Mouse (Mus musculus) ES-E14 (cell line): ENCODE data around the gene Cdk4. TPM values are rescaled to one million over a fixed set of nuclear protein-coding genes. Genes with fewer than 3 reads are reported as not detected.
A peak's percentile ranks its signal among the peaks of the same experiment; 100 is the strongest.

ENCODE experiments used
- DNase-seq: peaks from one replicate; pipeline ENCODE4 v3.0.0-alpha.2; 2013; ENCODE audit warnings: low read depth, low spot score
- H3K27ac ChIP-seq: 2 replicates; pipeline ENCODE4 v1.5.1; 2012; ENCODE audit warnings: low read depth, mild to moderate bottlenecking, low read length, moderate library complexity, mixed read lengths; ENCODE audit not compliant: poor library complexity, insufficient read depth, severe bottlenecking
- H3K36me3 ChIP-seq: 2 replicates; pipeline ENCODE4 v1.6.1; 2012; ENCODE audit warnings: mild to moderate bottlenecking, low read length, moderate library complexity, mixed read lengths; ENCODE audit not compliant: control insufficient read depth, poor library complexity, insufficient read depth, severe bottlenecking
- H3K4me1 ChIP-seq, 2 experiments: fragments of 150-350 bp in 1 of 2; sonication (generic) in 1 of 2; 2 replicates each; pipeline ENCODE4 v1.6.1; 2012; ENCODE audit warnings: low read length in 2 of 2, mild to moderate bottlenecking in 1 of 2, mixed read lengths in 1 of 2; ENCODE audit not compliant: control insufficient read depth in 2 of 2, insufficient read depth in 2 of 2, poor library complexity in 1 of 2
- H3K4me3 ChIP-seq, 2 experiments: fragments of 150-350 bp in 1 of 2; sonication (generic) in 1 of 2; 2 replicates each; pipeline ENCODE4 v1.5.1; 2012; ENCODE audit warnings: low read length in 2 of 2, low read depth in 1 of 2, mild to moderate bottlenecking in 1 of 2, mixed read lengths in 1 of 2; ENCODE audit not compliant: insufficient read depth in 1 of 2, poor library complexity in 1 of 2, severe bottlenecking in 1 of 2
- H3K9ac ChIP-seq: 2 replicates; pipeline ENCODE4 v1.6.1; 2012; ENCODE audit warnings: low read depth, mild to moderate bottlenecking, low read length, mixed read lengths; ENCODE audit not compliant: poor library complexity, insufficient read depth, severe bottlenecking
- H3K9me3 ChIP-seq: fragments of 150-350 bp; sonication (generic); 2 replicates; pipeline ENCODE4 v1.6.1; 2012; ENCODE audit warnings: low read depth, mild to moderate bottlenecking, low read length; ENCODE audit not compliant: control insufficient read depth, insufficient read depth
- CHD2 ChIP-seq: IDR thresholded peaks from 2 replicates; pipeline ENCODE4 v1.6.1; 2014; ENCODE audit warnings: mild to moderate bottlenecking, low read depth, low read length, inconsistent platforms
- HCFC1 ChIP-seq: IDR thresholded peaks from 2 replicates; pipeline ENCODE4 v1.6.1; 2012; ENCODE audit warnings: low read length, inconsistent platforms, borderline replicate concordance; ENCODE audit not compliant: insufficient read depth
- MAFK ChIP-seq: IDR thresholded peaks from 2 replicates; pipeline ENCODE4 v1.6.1; 2014; ENCODE audit warnings: mild to moderate bottlenecking, low read depth, low read length, inconsistent platforms; ENCODE audit not compliant: insufficient read depth
- ZC3H11A ChIP-seq: IDR thresholded peaks from 2 replicates; pipeline ENCODE4 v1.6.1; 2012; ENCODE audit warnings: low read depth, mild to moderate bottlenecking, inconsistent platforms, low read length, borderline replicate concordance
- ZNF384 ChIP-seq: IDR thresholded peaks from 2 replicates; pipeline ENCODE4 v1.6.1; 2012; ENCODE audit warnings: low read depth, low read length, inconsistent platforms
- in situ Hi-C, 2 experiments: fragments of 600-800 bp; cut with MboI; formaldehyde crosslinking; loops; one replicate each; pipeline ENCODE4 v1.15.1; 2025; ENCODE audit warnings: low sequenced_read_pairs in 2 of 2, inconsistent platforms in 1 of 2; ENCODE audit not compliant: unreplicated experiment in 2 of 2
- total RNA-seq: library from RNA; depleted of rRNA; stranded (reverse); fragments of 300-350 nt; gene quantifications from 2 replicates; pipeline ENCODE4 v1.2.3, GENCODE M21; 2012

Gene Cdk4
- total RNA-seq, 1 experiment, result 522 TPM

- Histone ChIP-seq H3K27ac (no peak overlapping the region), H3K36me3 (no peaks in the 10 kb centered on the region), H3K4me1 (peaks cover 0 to 13% of the 10 kb centered on the region in 2 experiments; a peak in 2 of 4 replicates), H3K9ac (no peak overlapping the region), H3K4me3 (peak overlapping the region; percentile 32 to 55; a peak in 2 of 4 replicates), H3K9me3 (no peaks in the 10 kb centered on the region)
- in situ Hi-C loops, result no loop called here
- DNase-seq, result no peak
- TF ChIP-seq ZC3H11A (no peak), CHD2 (no peak), ZNF384 (no peak)
Observed at GRCm38 (mm10) chr10:127090560-127091411, 27.5 kb downstream of the Cdk4 start.

DNA sequence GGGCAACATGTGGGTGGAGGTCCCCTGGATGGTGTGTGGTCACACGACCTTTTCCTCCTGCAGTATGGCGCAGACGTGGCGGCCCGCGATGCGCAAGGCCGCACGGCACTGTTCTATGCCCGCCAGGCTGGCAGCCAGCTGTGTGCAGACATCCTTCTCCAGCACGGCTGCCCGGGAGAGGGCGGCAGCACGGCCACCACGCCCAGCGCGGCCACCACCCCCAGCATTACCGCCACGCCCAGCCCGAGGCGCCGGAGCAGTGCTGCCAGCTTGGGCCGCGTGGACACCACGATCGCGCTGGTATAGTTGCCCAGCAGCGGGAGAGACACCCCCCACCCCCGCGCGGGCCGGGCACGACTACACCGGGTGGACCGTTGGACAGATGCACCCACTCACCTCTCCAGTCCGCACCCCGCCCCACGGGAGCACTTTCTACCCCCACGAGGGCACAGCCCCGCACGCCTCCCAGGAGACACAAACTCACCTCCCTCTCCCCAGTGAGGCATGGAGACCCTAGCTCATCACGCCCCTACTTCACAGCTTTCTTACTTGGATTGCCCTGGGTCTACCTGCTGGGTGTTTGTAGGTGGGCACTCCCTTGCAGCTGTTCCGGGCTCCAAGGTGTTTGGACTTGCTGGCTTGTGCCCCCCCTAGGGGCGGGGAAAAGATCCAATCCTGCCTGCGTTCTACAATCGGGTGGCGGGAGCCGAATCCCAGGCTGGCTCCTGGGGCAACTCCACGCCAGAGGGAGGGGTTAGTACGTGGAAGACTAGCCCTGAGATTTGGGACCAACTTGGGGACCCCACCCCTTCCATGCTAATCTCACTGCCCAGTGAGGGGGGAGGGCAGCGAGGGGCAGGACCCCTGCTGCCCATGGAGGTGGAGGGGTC lies 28.4 kb downstream of the Cdk4 start:
- Histone ChIP-seq H3K27ac (no peak overlapping the region), H3K9me3 (no peaks in the 10 kb centered on the region), H3K9ac (peak overlapping the region; percentile 2; the same call in 1 of the 2 replicates), H3K4me1 (peaks cover 0 to 20% of the 10 kb centered on the region in 2 experiments; a peak in 2 of 4 replicates), H3K36me3 (no peaks in the 10 kb centered on the region), H3K4me3 (peak overlapping the region; percentile 32 to 55; a peak in 2 of 4 replicates)
- no peak for DNase-seq
- TF ChIP-seq ZC3H11A (no peak), HCFC1 (no peak), ZNF384 (no peak), MAFK (no peak), CHD2 (no peak)
- in situ Hi-C loops, result no loop called here

GRCm38 (mm10) chr10:127092742-127093141 lies 29.4 kb downstream of the Cdk4 start:
- Histone ChIP-seq H3K9ac (no peak overlapping the region), H3K36me3 (peaks cover 2% of the 10 kb centered on the region; the same call in 1 of the 2 replicates), H3K4me1 (peaks cover 0 to 24% of the 10 kb centered on the region in 2 experiments; a peak in 2 of 4 replicates), H3K27ac (no peak overlapping the region), H3K9me3 (no peaks in the 10 kb centered on the region), H3K4me3 (no peak overlapping the region)
- in situ Hi-C loops, result no loop called here
- TF ChIP-seq MAFK (no peak), ZC3H11A (no peak), CHD2 (no peak), ZNF384 (no peak)
- DNase-seq, result no peak

GRCm38 (mm10) chr10:127094382-127094802 lies 31.1 kb downstream of the Cdk4 start:
- Histone ChIP-seq H3K27ac (no peak overlapping the region), H3K36me3 (peaks cover 2% of the 10 kb centered on the region; the same call in 1 of the 2 replicates), H3K4me1 (peaks cover 0 to 28% of the 10 kb centered on the region in 2 experiments; a peak in 2 of 4 replicates), H3K4me3 (no peak overlapping the region), H3K9me3 (no peaks in the 10 kb centered on the region), H3K9ac (no peak overlapping the region)
- no peak for DNase-seq
- in situ Hi-C loops, result no loop called here
- no peak for TF ChIP-seq ZNF384
- no peak for TF ChIP-seq MAFK
- TF ChIP-seq ZC3H11A, result no peak
- TF ChIP-seq HCFC1, result no peak
- TF ChIP-seq CHD2, result no peak
